Mouse (Mus musculus) small intestine, adult 2 months (tissue): ENCODE measurements around the gene Aprt. TPM values are rescaled to one million over a fixed set of nuclear protein-coding genes. Genes with fewer than 3 reads are reported as not detected.
A peak's percentile ranks its signal among the peaks of the same experiment; 100 is the strongest.
"Not testable (repeated sequence)": the region's sequence is repeated elsewhere in the genome, so short reads cannot be mapped to it uniquely, and the experiment has no call there.

Experiments used
- H3K27ac ChIP-seq: fragments of 200-500 bp; 2 replicates; pipeline ENCODE4 v1.5.1; 2012; ENCODE audit warnings: low read depth, low read length, control low read depth, inconsistent platforms; ENCODE audit not compliant: insufficient read depth
- H3K27me3 ChIP-seq: fragments of 200-500 bp; 2 replicates; pipeline ENCODE4 v1.6.1; 2012; ENCODE audit warnings: mild to moderate bottlenecking, moderate library complexity, low read length, inconsistent platforms; ENCODE audit not compliant: control insufficient read depth, insufficient read depth
- H3K36me3 ChIP-seq: fragments of 200-500 bp; 2 replicates; pipeline ENCODE4 v1.6.1; 2012; ENCODE audit warnings: mild to moderate bottlenecking, low read length, control low read depth, inconsistent platforms; ENCODE audit not compliant: control insufficient read depth, insufficient read depth
- H3K4me1 ChIP-seq: fragments of 200-500 bp; 2 replicates; pipeline ENCODE4 v1.6.1; 2012; ENCODE audit warnings: low read length, inconsistent platforms, mixed read lengths; ENCODE audit not compliant: control insufficient read depth, insufficient read depth, insufficient read length
- H3K4me3 ChIP-seq: fragments of 200-500 bp; 2 replicates; pipeline ENCODE4 v1.5.1; 2012; ENCODE audit warnings: low read depth, mild to moderate bottlenecking, control low read depth, inconsistent platforms, low read length, moderate library complexity
- CTCF ChIP-seq: fragments of 200-500 bp; IDR thresholded peaks from 2 replicates; pipeline ENCODE4 v1.5.1; 2012; ENCODE audit warnings: low read depth, mild to moderate bottlenecking, control low read depth, inconsistent platforms, low read length, moderate library complexity, mixed read lengths; ENCODE audit not compliant: insufficient replicate concordance, insufficient read length; ENCODE audit errors: extremely low read depth
- POLR2A ChIP-seq: fragments of 200-500 bp; IDR thresholded peaks from 2 replicates; pipeline ENCODE4 v1.6.1; 2012; ENCODE audit warnings: low read depth, mild to moderate bottlenecking, control low read depth, inconsistent platforms, low read length, moderate library complexity
- WGBS: fragments of 180-500 bp; shearing (Covaris S2); methylation state at CpG from one replicate; pipeline ENCODE4 v1.1.7; 2018; 5-methylcytosine and 5-hydroxymethylcytosine counted together
- polyA plus RNA-seq: library from polyadenylated mRNA; depleted of rRNA; stranded (reverse); fragments of >200 nt; gene quantifications from 2 replicates; pipeline ENCODE4 v1.2.3, GENCODE M21; 2012

Gene Aprt
- polyA plus RNA-seq, 1 experiment: 537 TPM

DNA sequence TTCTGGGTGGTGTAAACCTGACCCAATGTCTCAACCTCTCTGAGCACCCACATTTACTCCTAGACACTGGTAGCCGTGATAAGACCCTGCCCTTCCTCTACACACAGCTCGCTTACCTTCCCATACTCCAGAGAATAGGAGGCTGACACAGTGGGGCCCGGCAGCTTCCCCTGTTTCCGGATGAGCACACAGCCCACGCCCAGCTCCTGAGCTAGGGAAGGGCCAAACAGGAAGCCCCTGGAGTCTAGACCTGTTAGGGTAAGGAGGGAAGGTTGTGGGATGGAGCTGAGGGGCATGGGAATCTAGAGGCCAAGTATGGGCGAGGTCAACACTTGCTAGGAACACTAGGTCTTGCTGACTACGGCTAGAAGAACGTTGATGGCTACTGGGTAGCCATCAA lies 1.4 kb downstream of the Aprt start:
- 33% methylated on average over 8 of the region's 8 CpGs for WGBS
- peaks cover 30% of the 10 kb centered on the region for H3K4me1 ChIP-seq
- TF ChIP-seq CTCF (no peak), POLR2A (no peak)
- H3K36me3 ChIP-seq: peaks cover 19% of the 10 kb centered on the region
- peak overlapping the region; percentile 87 for H3K4me3 ChIP-seq
- no peaks in the 10 kb centered on the region for H3K27me3 ChIP-seq
- H3K27ac ChIP-seq: peak overlapping the region; percentile 97

DNA sequence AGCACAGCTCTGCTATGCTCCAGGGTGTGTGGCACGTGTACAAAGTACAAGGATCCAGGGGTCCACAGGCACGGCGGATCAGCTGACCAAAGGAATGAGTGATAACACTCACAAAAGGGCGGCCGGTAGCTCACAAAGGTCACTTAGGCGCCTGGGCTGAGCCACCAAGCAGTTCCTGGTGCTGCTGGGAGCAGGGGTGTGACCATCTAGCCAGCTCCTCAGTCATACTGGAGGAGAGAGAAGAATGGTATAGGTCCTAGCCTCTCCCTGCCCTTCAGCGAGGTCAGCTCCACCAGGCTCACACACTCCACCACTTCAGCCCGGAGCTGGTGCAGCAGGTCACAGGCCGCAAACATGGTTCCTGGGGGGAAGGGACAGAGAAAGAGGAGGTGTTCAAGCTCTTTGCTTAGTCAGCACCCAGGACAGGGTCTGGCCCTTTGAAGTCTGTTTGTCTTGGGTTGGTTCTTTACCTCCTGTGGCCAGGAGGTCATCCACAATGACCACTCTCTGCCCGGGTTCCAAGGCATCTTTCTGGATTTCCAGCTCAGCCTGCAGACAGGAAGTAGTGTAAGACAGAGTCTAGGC lies 1.9 kb downstream of the Aprt start:
- 20% methylated on average over 10 of the region's 10 CpGs for WGBS
- H3K4me1 ChIP-seq: peaks cover 30% of the 10 kb centered on the region
- peak overlapping the region; percentile 97 for H3K27ac ChIP-seq
- no peaks in the 10 kb centered on the region for H3K27me3 ChIP-seq
- peaks cover 20% of the 10 kb centered on the region for H3K36me3 ChIP-seq
- peak overlapping the region; percentile 87 for H3K4me3 ChIP-seq
- TF ChIP-seq CTCF (no peak), POLR2A (peak; percentile 81)

DNA sequence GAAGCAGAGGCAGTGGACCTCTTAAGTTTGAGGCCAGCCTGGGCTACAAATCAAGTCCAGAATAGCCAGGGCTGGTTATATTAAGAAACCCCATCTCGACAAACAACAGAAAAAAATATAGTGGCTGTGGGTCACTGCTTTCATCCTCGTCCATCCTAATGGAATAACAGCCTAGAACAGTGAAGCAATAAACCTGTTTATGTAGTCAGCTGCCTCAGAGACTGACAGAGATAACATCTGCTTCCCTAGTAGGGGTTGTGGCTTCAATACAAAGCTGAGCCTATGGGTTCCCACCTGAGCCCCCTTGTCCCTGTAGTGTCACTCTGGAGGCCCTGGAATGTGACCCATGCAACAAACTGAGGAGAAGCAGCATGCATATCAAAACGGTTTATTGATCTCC lies 2.4 kb downstream of the Aprt start:
- Histone ChIP-seq H3K4me1 (peaks cover 33% of the 10 kb centered on the region), H3K27ac (peak overlapping the region; percentile 91), H3K36me3 (peaks cover 20% of the 10 kb centered on the region), H3K27me3 (no peaks in the 10 kb centered on the region), H3K4me3 (no peak overlapping the region)
- 21% methylated on average over 3 of the region's 3 CpGs for WGBS
- TF ChIP-seq POLR2A (no peak), CTCF (no peak)

DNA sequence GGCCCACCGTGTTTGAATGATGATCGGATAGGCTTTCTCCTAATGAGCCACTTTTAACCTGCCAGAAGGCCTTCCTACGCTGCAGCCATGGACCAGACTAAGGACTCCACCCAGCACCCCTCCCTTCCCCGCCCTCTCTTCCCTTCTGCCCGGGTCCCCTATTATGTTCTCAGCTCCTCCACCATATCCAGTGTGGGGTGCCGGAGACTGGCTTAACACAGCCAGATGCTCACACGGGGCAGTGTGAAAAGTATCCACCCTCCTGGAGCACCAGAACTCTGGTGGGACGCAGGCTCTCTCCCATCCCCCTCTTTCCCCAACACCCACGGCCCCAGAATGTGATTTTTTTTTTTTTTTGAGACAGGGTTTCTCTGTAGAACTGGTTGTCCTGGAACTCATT lies 3.1 kb downstream of the Aprt start:
- TF ChIP-seq POLR2A (no peak), CTCF (no peak)
- H3K4me1 ChIP-seq: peaks cover 37% of the 10 kb centered on the region
- peaks cover 20% of the 10 kb centered on the region for H3K36me3 ChIP-seq
- H3K27me3 ChIP-seq: no peaks in the 10 kb centered on the region
- WGBS: 59% methylated on average over 9 of the region's 9 CpGs
- peak overlapping the region; percentile 91 for H3K27ac ChIP-seq
- H3K4me3 ChIP-seq: no peak overlapping the region

DNA sequence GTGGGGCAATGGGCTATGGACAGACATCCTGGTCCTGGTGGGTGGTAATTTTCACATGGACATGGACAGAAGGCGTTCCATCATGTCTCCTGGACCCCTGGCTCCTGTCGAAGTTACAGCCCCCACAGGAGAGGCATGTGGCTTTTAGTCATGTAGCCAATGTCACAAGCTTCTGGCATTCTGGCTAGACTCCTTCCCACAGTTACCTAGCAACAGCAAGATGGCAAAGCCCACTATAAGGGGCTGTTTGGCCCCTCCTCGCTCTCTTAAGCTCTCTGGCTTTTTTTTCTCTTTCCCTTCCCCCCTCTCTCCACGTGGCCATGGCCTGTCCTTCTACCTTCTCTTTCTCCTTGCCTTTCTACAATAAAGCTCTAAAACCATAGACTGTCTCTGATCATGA lies 3.5 kb downstream of the Aprt start:
- WGBS: 62% methylated on average over 4 of the region's 4 CpGs
- peak overlapping the region; percentile 91; the same call in 1 of the 2 replicates for H3K27ac ChIP-seq
- H3K4me1 ChIP-seq: peaks cover 37% of the 10 kb centered on the region
- H3K36me3 ChIP-seq: peaks cover 20% of the 10 kb centered on the region
- H3K27me3 ChIP-seq, H3K4me3 ChIP-seq: not testable (repeated sequence)

DNA sequence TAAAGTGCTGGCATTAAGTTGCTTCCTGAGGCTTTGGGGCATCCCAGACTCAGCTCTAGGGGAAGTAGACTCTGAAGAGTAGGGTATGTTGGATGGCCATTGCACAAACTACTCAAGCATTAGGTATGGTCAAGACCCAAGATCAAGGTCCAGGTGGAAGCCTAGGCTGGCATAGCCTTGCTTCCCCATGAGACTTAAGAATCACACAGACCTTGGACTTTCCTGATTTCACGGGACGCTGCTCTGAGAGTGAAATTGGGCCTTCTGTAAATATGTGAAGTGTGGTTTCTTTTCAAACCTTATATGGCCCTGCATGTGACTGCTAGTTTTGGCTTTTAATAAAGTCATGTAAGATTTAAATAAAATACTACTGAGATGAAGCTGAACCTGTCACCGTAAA lies 4.0 kb downstream of the Aprt start:
- no peaks in the 10 kb centered on the region for H3K27me3 ChIP-seq
- peaks cover 20% of the 10 kb centered on the region for H3K36me3 ChIP-seq
- TF ChIP-seq POLR2A: no peak
- TF ChIP-seq CTCF: no peak
- peaks cover 37% of the 10 kb centered on the region for H3K4me1 ChIP-seq
- peak overlapping the region; percentile 91; the same call in 1 of the 2 replicates for H3K27ac ChIP-seq
- no peak overlapping the region for H3K4me3 ChIP-seq
- 61% methylated on average over 3 of the region's 3 CpGs for WGBS

DNA sequence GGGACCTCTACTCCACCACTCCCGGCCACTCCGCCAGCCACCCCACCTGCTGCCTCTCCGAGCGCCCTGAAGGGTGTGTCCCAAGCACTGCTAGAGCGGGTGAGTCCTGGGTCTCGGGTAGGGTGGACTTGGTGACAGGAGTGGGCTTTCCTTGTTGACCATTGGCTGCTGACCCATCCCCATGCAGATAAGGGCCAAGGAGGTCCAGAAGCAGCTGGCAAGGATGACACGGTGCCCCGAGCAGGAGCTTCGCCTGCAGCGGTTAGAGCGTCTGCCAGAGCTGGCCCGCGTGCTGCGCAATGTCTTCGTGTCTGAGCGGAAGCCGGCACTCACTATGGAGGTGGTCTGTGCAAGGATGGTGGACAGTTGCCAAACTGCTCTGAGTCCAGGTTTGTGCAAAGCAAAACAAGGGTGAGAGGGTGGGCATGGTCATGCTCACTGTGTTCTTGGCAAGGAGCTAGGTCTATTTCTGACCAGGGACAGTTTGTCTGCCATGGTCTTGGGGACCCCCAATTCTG lies 4.9 kb downstream of the Aprt start:
- Histone ChIP-seq H3K27me3 (no peaks in the 10 kb centered on the region), H3K36me3 (peaks cover 20% of the 10 kb centered on the region), H3K4me3 (no peak overlapping the region), H3K27ac (no peak overlapping the region), H3K4me1 (peaks cover 36% of the 10 kb centered on the region)
- WGBS: 89% methylated on average over 17 of the region's 17 CpGs
- no peak for TF ChIP-seq POLR2A
